Mouse (Mus musculus) thymus, adult 2 months (tissue): ENCODE measurements around the gene Ptdss2. TPM values are rescaled to one million over a fixed set of nuclear protein-coding genes. Genes with fewer than 3 reads are reported as not detected.
A peak's percentile ranks its signal among the peaks of the same experiment; 100 is the strongest.

Experiments used
- DNase-seq: peaks from one replicate; pipeline ENCODE4 v3.0.0; 2021
- H3K27ac ChIP-seq: fragments of 200-500 bp; 2 replicates; pipeline ENCODE4 v1.5.1; 2012; ENCODE audit warnings: low read length, control low read depth; ENCODE audit not compliant: control insufficient read depth, insufficient read depth
- H3K27me3 ChIP-seq: fragments of 200-500 bp; 2 replicates; pipeline ENCODE4 v1.6.1; 2012; ENCODE audit warnings: mild to moderate bottlenecking, low read length, moderate library complexity, mixed read lengths; ENCODE audit not compliant: control insufficient read depth, insufficient read depth
- H3K36me3 ChIP-seq: fragments of 200-500 bp; 2 replicates; pipeline ENCODE4 v1.6.1; 2012; ENCODE audit warnings: mild to moderate bottlenecking, low read length, moderate library complexity; ENCODE audit not compliant: control insufficient read depth, insufficient read depth
- H3K4me1 ChIP-seq: fragments of 200-500 bp; replicated peaks from 2 replicates; pipeline ENCODE4 v1.6.1; 2012; ENCODE audit warnings: low read length; ENCODE audit not compliant: control insufficient read depth, insufficient read depth
- H3K4me3 ChIP-seq: fragments of 200-500 bp; 2 replicates; pipeline ENCODE4 v1.5.1; 2012; ENCODE audit warnings: mild to moderate bottlenecking, low read length, control low read depth, moderate library complexity; ENCODE audit not compliant: control insufficient read depth, insufficient read depth
- CTCF ChIP-seq: fragments of 200-500 bp; IDR thresholded peaks from 2 replicates; pipeline ENCODE4 v1.5.1; 2012; ENCODE audit warnings: mild to moderate bottlenecking, control low read depth, low read length, moderate library complexity, borderline replicate concordance; ENCODE audit not compliant: control insufficient read depth, poor library complexity, insufficient read depth; ENCODE audit errors: extremely low read depth
- POLR2A ChIP-seq: fragments of 200-500 bp; IDR thresholded peaks from 2 replicates; pipeline ENCODE4 v1.6.1; 2012; ENCODE audit warnings: mild to moderate bottlenecking, low read length, control low read depth, moderate library complexity; ENCODE audit not compliant: control insufficient read depth, poor library complexity, insufficient read depth; ENCODE audit errors: extremely low read depth
- WGBS: fragments of 180-500 bp; shearing (Covaris S2); methylation state at CpG from one replicate; pipeline ENCODE4 v1.1.7; 2018; 5-methylcytosine and 5-hydroxymethylcytosine counted together
- polyA plus RNA-seq: library from polyadenylated mRNA; depleted of rRNA; stranded (reverse); fragments of >200 nt; gene quantifications from 2 replicates; pipeline ENCODE4 v1.2.3, GENCODE M21; 2012

Gene Ptdss2
- polyA plus RNA-seq, 1 experiment, result 33.8 TPM

DNA sequence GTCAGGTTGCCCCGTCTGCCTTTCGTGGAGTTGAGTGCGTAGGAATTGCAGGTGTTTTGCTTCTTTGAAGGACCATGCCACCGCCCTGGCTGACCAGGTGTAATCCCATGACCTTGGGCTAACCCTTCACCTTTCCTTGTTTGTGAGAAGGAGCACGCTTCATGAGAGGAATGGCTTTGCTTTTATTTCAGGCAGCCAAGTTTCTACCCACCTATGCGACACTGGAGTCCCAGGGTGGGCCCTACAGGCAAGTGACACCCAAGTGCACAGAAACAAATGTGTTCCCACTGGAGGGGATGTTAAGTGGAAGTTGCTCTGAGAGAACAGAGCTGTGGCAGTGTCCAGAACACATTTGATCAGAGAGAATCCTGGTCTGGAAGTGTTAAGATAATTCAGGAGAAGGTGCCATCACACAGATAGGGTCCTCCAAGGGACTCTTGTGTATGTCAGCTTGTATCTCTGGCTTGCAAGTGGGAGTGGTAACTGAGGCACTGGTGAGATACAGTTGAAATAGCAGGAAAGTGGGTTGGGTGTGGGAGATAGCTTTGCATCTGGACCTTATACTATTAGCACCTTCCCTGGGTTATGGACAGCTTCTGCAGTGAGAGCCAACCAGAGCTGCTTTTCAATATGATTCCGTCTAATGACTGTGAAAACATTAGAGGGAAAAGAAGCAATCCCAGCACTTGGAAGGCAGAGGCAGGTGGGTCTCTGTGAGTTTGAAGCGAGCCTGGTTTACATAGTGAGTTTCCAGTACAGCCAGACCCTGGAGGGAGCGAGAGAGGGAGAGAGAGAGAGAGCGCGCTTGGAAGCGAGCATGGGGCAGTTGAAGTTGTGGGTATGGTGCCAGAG is 9.9 kb downstream of the Ptdss2 start:
- peak overlapping the region; percentile 97 for H3K4me3 ChIP-seq
- no peak for DNase-seq
- TF ChIP-seq CTCF (no peak), POLR2A (no peak)
- no peaks in the 10 kb centered on the region for H3K27me3 ChIP-seq
- peaks cover 8% of the 10 kb centered on the region for H3K4me1 ChIP-seq
- peaks cover 4% of the 10 kb centered on the region; the same call in 1 of the 2 replicates for H3K36me3 ChIP-seq
- WGBS, result 73% methylated on average over 12 of the region's 12 CpGs
- no peak overlapping the region for H3K27ac ChIP-seq

DNA sequence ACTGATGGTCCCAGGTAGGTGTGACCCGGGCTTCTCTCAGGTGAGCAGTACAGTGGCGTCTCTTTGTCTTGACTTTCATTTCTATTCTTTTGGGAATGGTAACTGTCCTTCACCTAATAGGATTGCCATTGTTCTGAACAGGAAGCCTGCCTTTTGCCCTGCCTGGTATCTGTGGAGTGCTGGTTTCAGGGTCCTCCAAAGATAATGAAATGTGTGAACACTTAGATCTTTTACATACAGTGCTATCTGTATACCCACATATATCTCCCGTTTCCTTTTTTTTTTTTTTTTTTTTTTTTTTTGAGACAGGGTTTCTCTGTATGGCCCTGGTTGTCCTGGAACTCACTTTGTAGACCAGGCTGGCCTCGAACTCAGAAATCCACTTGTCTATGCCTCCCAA is 19.1 kb downstream of the Ptdss2 start:
- H3K36me3 ChIP-seq, result no peaks in the 10 kb centered on the region

DNA sequence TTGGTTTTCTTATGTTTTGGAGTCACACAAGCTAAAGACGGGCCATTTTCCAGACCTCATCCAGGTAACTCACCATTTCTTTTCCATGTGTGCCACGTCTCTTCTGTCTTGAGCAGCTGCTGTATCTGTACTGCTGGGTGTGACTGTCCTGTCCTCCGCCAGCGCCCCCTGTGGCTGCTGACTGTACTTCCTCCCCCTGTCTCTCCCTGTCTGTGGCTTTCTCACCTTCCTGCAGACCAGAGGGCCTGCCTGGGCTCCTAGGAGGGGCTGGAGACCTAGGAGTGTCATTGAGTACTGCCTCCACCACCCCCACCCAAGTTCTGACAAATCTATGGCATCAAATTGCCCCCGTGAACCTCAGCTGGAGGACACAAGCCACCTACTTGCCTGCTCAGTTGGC is 20.9 kb downstream of the Ptdss2 start:
- peak; percentile 67 for DNase-seq
- Histone ChIP-seq H3K4me1 (no peaks in the 10 kb centered on the region), H3K27ac (no peak overlapping the region), H3K4me3 (no peak overlapping the region), H3K27me3 (no peaks in the 10 kb centered on the region), H3K36me3 (no peaks in the 10 kb centered on the region)
- TF ChIP-seq CTCF (peak; percentile 72; the same call in 1 of the 2 replicates), POLR2A (no peak)
- WGBS, result 47% methylated on average over 5 of the region's 5 CpGs

More for the DNA sequence above, 19.1 kb downstream of the Ptdss2 start:
- Histone ChIP-seq H3K27me3 (no peaks in the 10 kb centered on the region), H3K4me1 (no peaks in the 10 kb centered on the region), H3K27ac (no peak overlapping the region), H3K4me3 (no peak overlapping the region)
- no peak for TF ChIP-seq CTCF
- 91% methylated on average over 4 of the region's 4 CpGs for WGBS
- DNase-seq, result no peak

DNA sequence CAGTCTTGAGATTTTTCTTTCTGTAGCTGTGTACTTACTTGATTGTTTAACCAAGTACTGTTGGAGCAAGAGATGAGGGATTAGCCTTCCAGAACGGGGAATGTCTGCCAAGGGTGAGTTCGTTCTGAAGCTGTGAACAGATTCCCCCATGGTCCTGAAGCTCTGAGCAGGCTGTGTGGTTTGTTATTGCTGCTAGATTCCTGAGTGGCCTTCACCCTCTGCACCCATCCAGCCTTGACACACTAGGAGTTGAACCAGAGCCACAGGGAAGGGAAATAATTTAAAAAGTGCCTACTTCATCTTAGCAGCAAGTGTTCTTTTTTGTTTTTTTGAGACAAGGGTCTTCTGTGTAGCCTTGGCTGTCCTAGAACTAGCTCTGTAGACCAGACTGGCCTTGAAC is 21.7 kb downstream of the Ptdss2 start:
- Histone ChIP-seq H3K27me3 (no peaks in the 10 kb centered on the region), H3K4me3 (no peak overlapping the region), H3K4me1 (no peaks in the 10 kb centered on the region), H3K36me3 (no peaks in the 10 kb centered on the region), H3K27ac (no peak overlapping the region)
- no peak for DNase-seq
- TF ChIP-seq POLR2A, result no peak
- no peak for TF ChIP-seq CTCF
- 80% methylated on average over 2 of the region's 2 CpGs for WGBS

DNA sequence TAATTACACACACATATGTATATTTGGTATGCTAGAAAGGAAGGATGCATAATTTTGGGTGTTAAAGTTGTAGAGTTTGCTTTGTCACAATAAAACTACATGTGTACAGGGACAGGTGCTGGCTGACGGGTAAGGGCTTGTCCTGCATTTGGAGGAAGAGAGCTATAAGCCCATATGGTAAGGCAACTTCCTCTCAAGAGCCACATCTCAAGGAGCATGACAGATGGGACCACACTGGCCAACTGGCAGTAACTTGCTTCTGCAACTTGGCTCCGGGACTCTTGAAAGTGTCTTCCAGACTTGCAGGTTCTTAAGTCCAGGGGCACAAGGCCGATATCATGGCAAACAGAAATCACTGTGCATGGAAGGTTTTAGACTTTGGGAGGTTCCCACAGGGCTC is 22.5 kb downstream of the Ptdss2 start:
- Histone ChIP-seq H3K4me3 (no peak overlapping the region), H3K36me3 (no peaks in the 10 kb centered on the region), H3K27me3 (no peaks in the 10 kb centered on the region), H3K4me1 (no peaks in the 10 kb centered on the region), H3K27ac (no peak overlapping the region)
- no peak for DNase-seq
- 49% methylated on average over 3 of the region's 3 CpGs for WGBS
- TF ChIP-seq POLR2A (no peak), CTCF (no peak)

GRCm38 (mm10) chr7:141145403-141145802 is 23.2 kb downstream of the Ptdss2 start:
- no peak overlapping the region for H3K4me3 ChIP-seq
- 72% methylated on average over 1 of the region's 1 CpGs for WGBS
- no peaks in the 10 kb centered on the region for H3K36me3 ChIP-seq
- no peak for DNase-seq
- no peak overlapping the region for H3K27ac ChIP-seq
- H3K27me3 ChIP-seq, result no peaks in the 10 kb centered on the region
- H3K4me1 ChIP-seq, result no peaks in the 10 kb centered on the region
- TF ChIP-seq POLR2A (no peak), CTCF (no peak)
